Mouse (Mus musculus): ENCODE measurements around the gene Serpina3f. TPM values are rescaled to one million over a fixed set of nuclear protein-coding genes. Genes with fewer than 3 reads are reported as not detected.

Serpina3f gene
- polyA plus RNA-seq, 1 experiment from 2014 or later = 0.12 TPM

- ATAC-seq (ENCODE audit: insufficient read depth) (no peak), DNase-seq (no peak)
These were observed 23.5 kb upstream of the Serpina3f start for GRCm38 (mm10) chr12:104190852-104191251.

GRCm38 (mm10) chr12:104209149-104209548 lies 5.2 kb upstream of the Serpina3f start:
- Histone ChIP-seq H3K4me3 (ENCODE audit: low read depth, low read length) (no peak overlapping the region), H3K27ac (ENCODE audit: low read depth) (no peak overlapping the region), H3K9me3 (ENCODE audit: low read depth, low read length) (no peaks in the 10 kb centered on the region), H3K36me3 (ENCODE audit: insufficient read depth) (no peaks in the 10 kb centered on the region), H3K9ac (no peak overlapping the region), H3K27me3 (ENCODE audit: insufficient read depth, low read length) (no peaks in the 10 kb centered on the region), H3K4me2 (no peak overlapping the region), H3K4me1 (ENCODE audit: insufficient read depth) (no peaks in the 10 kb centered on the region)
- peak; percentile 34 for TF ChIP-seq CTCF (IDR thresholded peaks at IDR 0.05; ENCODE audit: low read depth)
- WGBS = 74% methylated on average over 4 of the region's 4 CpGs
- no peak for DNase-seq
- no peak for ATAC-seq (ENCODE audit: insufficient read depth)

More at GRCm38 (mm10) chr12:104190852-104191251, 23.5 kb upstream of the Serpina3f start:
- Histone ChIP-seq H3K9ac (no peak overlapping the region), H3K4me1 (ENCODE audit: insufficient read depth) (no peaks in the 10 kb centered on the region), H3K36me3 (ENCODE audit: insufficient read depth) (no peaks in the 10 kb centered on the region), H3K4me3 (ENCODE audit: low read depth, low read length) (no peak overlapping the region), H3K27me3 (ENCODE audit: insufficient read depth, low read length) (no peaks in the 10 kb centered on the region), H3K9me3 (ENCODE audit: low read depth, low read length) (no peaks in the 10 kb centered on the region), H3K4me2 (no peak overlapping the region), H3K27ac (ENCODE audit: low read depth) (no peak overlapping the region)
- TF ChIP-seq CTCF (IDR thresholded peaks at IDR 0.05; ENCODE audit: low read depth) = no peak

DNA sequence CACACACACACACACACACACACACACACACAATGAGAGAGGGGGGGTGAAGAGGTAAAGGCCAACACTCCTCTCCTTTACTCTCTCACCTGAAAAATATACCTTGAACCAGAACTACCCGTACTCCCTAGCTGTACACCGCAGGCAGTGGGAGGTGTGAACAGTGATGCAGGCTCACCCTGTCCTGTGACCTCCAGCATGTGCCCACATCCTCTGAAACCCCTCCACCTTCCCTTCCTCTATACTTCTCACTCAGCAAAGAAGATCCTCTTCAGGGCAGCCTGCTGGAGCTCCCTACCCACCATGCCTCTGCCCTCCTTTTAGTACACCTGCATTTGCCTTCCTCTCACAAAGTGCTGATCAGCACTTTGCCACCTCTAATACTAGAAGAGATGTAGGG lies 4.5 kb upstream of the Serpina3f start:
- TF ChIP-seq CTCF (IDR thresholded peaks at IDR 0.05; ENCODE audit: low read depth) = no peak
- Histone ChIP-seq H3K4me3 (ENCODE audit: low read depth, low read length) (no peak overlapping the region), H3K27ac (ENCODE audit: low read depth) (no peak overlapping the region), H3K4me2 (no peak overlapping the region), H3K9me3 (ENCODE audit: low read depth, low read length) (no peaks in the 10 kb centered on the region), H3K4me1 (ENCODE audit: insufficient read depth) (no peaks in the 10 kb centered on the region), H3K27me3 (ENCODE audit: insufficient read depth, low read length) (no peaks in the 10 kb centered on the region), H3K36me3 (ENCODE audit: insufficient read depth) (no peaks in the 10 kb centered on the region), H3K9ac (no peak overlapping the region)
- ATAC-seq (ENCODE audit: insufficient read depth) = no peak
- 91% methylated on average over 2 of the region's 2 CpGs for WGBS
- DNase-seq = no peak

GRCm38 (mm10) chr12:104213689-104214444 lies 477 bp upstream of the Serpina3f start:
- TF ChIP-seq CTCF (IDR thresholded peaks at IDR 0.05; ENCODE audit: low read depth) = no peak
- Histone ChIP-seq H3K4me1 (ENCODE audit: insufficient read depth) (no peaks in the 10 kb centered on the region), H3K4me3 (ENCODE audit: low read depth, low read length) (no peak overlapping the region), H3K27ac (ENCODE audit: low read depth) (no peak overlapping the region), H3K4me2 (no peak overlapping the region), H3K9me3 (ENCODE audit: low read depth, low read length) (no peaks in the 10 kb centered on the region), H3K36me3 (ENCODE audit: insufficient read depth) (no peaks in the 10 kb centered on the region), H3K27me3 (ENCODE audit: insufficient read depth, low read length) (no peaks in the 10 kb centered on the region), H3K9ac (no peak overlapping the region)
- no peak for DNase-seq
- 62% methylated on average over 2 of the region's 2 CpGs for WGBS
- ATAC-seq (ENCODE audit: insufficient read depth) = no peak

DNA sequence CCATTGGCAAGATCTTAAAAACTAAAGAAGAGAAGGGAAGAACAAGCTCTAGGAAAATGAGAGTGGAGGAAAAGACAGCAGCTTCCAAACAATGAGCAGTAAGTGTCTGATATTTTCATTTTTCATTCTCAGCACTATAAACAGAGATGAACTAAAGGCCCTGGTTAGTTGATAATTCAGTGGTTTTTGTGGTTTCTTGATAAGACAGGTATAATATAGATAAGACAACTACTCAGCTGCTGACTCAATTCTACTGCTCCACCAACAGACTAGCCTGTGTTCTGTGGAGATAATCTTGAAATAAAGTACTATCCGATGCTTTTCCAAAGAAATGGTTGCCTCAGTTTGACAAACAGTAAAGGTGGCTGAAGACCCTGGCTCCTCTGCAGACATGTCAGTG lies 905 bp downstream of the Serpina3f start:
- Histone ChIP-seq H3K4me3 (ENCODE audit: low read depth, low read length) (no peak overlapping the region), H3K9ac (no peak overlapping the region), H3K9me3 (ENCODE audit: low read depth, low read length) (no peaks in the 10 kb centered on the region), H3K27me3 (ENCODE audit: insufficient read depth, low read length) (no peaks in the 10 kb centered on the region), H3K4me1 (ENCODE audit: insufficient read depth) (no peaks in the 10 kb centered on the region), H3K4me2 (no peak overlapping the region), H3K36me3 (ENCODE audit: insufficient read depth) (no peaks in the 10 kb centered on the region), H3K27ac (ENCODE audit: low read depth) (no peak overlapping the region)
- WGBS = 78% methylated on average over 1 of the region's 1 CpGs
- DNase-seq = no peak
- no peak for ATAC-seq (ENCODE audit: insufficient read depth)
- no peak for TF ChIP-seq CTCF (IDR thresholded peaks at IDR 0.05; ENCODE audit: low read depth)

GRCm38 (mm10) chr12:104221616-104222015 lies 7.3 kb downstream of the Serpina3f start:
- 63% methylated on average over 1 of the region's 1 CpGs for WGBS
- ATAC-seq (ENCODE audit: insufficient read depth) (no peak), DNase-seq (no peak)
- Histone ChIP-seq H3K4me2 (no peak overlapping the region), H3K9ac (no peak overlapping the region), H3K27me3 (ENCODE audit: insufficient read depth, low read length) (no peaks in the 10 kb centered on the region), H3K4me1 (ENCODE audit: insufficient read depth) (no peaks in the 10 kb centered on the region), H3K27ac (ENCODE audit: low read depth) (no peak overlapping the region), H3K9me3 (ENCODE audit: low read depth, low read length) (no peaks in the 10 kb centered on the region), H3K4me3 (ENCODE audit: low read depth, low read length) (no peak overlapping the region), H3K36me3 (ENCODE audit: insufficient read depth) (no peaks in the 10 kb centered on the region)
- TF ChIP-seq CTCF (IDR thresholded peaks at IDR 0.05; ENCODE audit: low read depth) = no peak

DNA sequence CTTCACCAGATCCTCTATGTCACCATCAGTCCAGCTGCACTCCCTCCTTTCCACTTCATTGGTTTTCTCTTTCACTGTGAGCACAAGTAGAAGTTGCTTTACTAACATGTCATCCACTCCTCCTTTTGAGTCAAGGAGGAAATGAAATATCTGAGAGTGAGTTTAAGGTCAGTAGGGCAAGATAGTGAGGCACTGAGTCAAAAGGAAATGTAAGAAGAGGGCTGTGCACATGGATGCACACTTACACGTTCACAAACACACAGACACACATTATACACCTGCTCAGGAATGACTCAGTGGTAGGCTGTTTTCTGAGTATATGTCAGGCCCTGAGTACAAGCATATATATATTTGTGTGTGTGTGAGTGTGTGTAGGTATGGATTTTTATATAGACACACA lies 9.3 kb downstream of the Serpina3f start:
- H3K9ac ChIP-seq = no peak overlapping the region
- DNase-seq (no peak), ATAC-seq (ENCODE audit: insufficient read depth) (no peak)
- H3K4me2 ChIP-seq = no peak overlapping the region
- H3K4me3 ChIP-seq (ENCODE audit: low read depth, low read length) = no peak overlapping the region
- H3K36me3 ChIP-seq (ENCODE audit: insufficient read depth) = no peaks in the 10 kb centered on the region
- no peak for TF ChIP-seq CTCF (IDR thresholded peaks at IDR 0.05; ENCODE audit: low read depth)
- no peaks in the 10 kb centered on the region for H3K4me1 ChIP-seq (ENCODE audit: insufficient read depth)
- no peak overlapping the region for H3K27ac ChIP-seq (ENCODE audit: low read depth)
- 51% methylated on average over 1 of the region's 1 CpGs for WGBS
- no peaks in the 10 kb centered on the region for H3K27me3 ChIP-seq (ENCODE audit: insufficient read depth, low read length)
- H3K9me3 ChIP-seq (ENCODE audit: low read depth, low read length) = no peaks in the 10 kb centered on the region
